ENCODE assay signal across 10 mouse cellular contexts in genomic region chr11:88825909-88826308, GRCm38 (mm10).
DNase-seq lines count a peak whose midpoint lies in the region; ATAC-seq lines count a peak whose summit lies in the region.
"Had no signal": no experiment of that assay in that cellular context is flagged by ENCODE, and none has a peak within 500 bp of the region (broad histone marks: within the 10 kb centered on the region; RNA-seq: fewer than 3 reads in every experiment).

No protein-coding gene starts in this region.

- ATAC-seq in cerebellum, adult (ENCODE audit: insufficient number of reproducible peaks, low FRiP score, low TSS enrichment) = no peak

- DNase-seq in cerebellum, adult 11-12 months = peak; percentile 62
- peak; percentile 61 for DNase-seq in kidney, postnatal 10 days
- DNase-seq in kidney, adult 18-20 months = no peak
- DNase-seq in retina, postnatal 1 day = peak; percentile 40
- no peak for DNase-seq in retina, embryonic 14.5 days (ENCODE audit: low spot score)
- no peak for DNase-seq in thymus, postnatal 10 days (ENCODE audit: low spot score in 2 of 2)
- no peak for DNase-seq in frontal cortex, postnatal 25 days (ENCODE audit: low spot score in 2 of 2)
- DNase-seq: adrenal gland, postnatal 25 days; spleen, adult 18-20 months had no signal

Comparison
In these comparisons a context has a peak if more than half of its experiments do, and no peak if none do; other contexts are left out.
1. DNase-seq: peak in cerebellum, adult 11-12 months (single experiment), kidney, postnatal 10 days (single experiment) and retina, postnatal 1 day (single experiment); none in kidney, adult 18-20 months (single experiment), retina, embryonic 14.5 days (single experiment), thymus, postnatal 10 days (0 of 2) and frontal cortex, postnatal 25 days (0 of 2).